Mouse (Mus musculus) layer of hippocampus, postnatal 25 days (tissue): Measurements from ENCODE around the gene Tprg. TPM values are rescaled to one million over a fixed set of nuclear protein-coding genes. Genes with fewer than 3 reads are reported as not detected.
A peak's percentile ranks its signal among the peaks of the same experiment; 100 is the strongest.

Source experiments
- DNase-seq, 2 experiments: peaks; one replicate each; pipeline ENCODE4 v3.0.0; 2022; ENCODE audit warnings: mixed read lengths in 2 of 2, low spot score in 1 of 2; ENCODE audit errors: extremely low spot score in 1 of 2
- total RNA-seq, 2 experiments: library from RNA; stranded (reverse); gene quantifications; 2 replicates each; pipeline ENCODE4 v1.2.3; 2021

Gene Tprg
- total RNA-seq, 2 experiments from 2014 or later, result not detected

DNA sequence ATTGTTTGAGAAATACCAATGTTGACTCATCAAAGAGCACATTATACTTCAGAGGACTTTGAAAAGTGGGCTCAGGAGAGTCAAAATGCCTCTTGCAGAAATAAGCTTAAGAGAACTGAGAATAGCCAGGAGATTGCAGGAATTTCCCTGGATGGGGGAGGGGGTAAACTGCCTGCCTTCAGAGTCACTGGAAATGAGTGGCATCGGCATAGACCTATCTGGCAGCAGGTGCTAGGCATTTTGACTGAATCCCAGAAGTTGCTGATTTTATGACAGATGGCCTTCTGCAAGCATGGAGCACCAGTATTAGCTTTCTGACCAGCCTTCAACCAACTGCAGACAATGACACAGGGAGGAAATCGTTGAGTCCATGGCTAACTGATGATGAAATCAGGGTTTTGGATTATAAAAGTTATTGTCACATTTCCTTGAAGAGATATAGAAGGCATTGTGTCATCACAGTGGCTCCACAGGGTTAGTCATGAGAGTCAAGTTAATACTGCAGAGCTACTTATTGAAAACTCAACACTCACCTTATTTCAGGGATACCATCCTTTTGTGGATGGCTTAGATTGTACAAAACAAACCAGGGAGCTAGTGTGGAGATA lies 39.1 kb downstream of the Tprg start:
- DNase-seq, result no peak

DNA sequence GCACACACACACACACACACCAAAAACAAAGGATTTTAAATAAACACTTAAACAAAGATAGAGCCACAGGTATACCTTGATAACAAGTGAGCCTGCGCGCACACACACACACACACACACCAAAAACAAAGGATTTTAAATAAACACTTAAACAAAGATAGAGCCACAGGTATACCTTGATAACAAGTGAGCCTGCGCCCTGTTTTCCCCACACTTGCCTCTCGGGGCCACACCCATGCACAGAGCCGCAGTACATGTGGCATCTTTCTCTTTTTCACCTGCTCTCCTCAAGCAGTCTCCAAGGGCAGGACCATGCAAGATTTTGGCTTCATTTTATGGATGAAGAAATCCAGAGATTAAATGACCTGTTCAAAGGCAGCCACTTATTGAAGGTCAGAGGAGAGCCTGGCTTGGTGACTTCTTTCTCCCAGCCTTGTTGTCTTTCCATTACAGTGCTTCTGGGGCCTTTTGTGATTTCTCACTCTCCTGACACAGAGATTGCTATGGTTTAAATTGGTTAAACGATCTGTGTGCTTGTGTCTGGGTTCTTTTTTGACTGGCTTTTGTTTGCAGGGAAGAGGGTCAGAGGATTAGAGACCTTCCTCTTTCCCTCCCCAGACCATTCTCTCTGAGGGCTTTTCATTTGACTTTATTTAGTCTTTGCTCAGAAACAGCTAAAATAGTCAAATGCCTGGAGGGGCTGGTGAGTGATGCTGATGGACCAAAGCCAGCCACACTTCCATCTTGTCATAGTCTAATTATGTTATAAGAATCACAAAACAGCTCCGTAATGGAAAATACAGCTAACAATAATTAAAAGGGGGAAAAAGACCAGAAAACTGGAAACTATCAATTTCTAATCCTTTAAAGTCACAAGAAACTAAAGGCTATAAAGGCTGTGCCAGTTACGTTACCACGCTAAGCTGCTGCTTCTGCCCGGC lies 46.9 kb downstream of the Tprg start:
- DNase-seq, result no peak

DNA sequence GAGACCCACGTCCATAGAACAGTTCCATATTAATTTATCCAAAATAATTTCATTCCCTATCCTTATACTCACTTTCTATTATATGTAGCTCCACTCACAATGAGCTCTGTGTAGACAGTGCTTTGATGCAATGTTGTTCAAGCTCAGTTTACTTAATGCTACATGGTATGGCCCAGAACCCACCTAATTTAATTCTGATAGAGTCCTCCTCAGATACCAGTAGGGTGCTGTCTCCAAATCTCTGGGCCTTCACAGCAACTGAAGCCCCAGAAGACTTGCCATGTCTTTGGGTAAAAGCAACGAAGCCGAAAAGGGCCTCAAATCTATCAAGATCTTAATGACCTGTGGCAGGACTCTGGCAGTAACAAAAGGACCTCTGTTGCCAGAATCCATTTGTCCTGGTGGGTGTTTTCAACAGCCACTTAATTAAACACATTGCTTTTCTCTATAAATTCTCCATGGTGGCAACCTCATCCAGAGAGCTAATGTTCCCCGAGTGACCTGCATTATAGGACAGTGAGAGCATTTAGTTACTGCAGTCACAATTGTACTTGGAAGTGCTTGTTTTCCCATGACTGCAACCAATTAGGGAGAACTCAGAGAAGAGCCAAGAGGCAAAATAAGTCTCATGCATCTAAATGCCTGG lies 48.6 kb downstream of the Tprg start:
- DNase-seq, result no peak

DNA sequence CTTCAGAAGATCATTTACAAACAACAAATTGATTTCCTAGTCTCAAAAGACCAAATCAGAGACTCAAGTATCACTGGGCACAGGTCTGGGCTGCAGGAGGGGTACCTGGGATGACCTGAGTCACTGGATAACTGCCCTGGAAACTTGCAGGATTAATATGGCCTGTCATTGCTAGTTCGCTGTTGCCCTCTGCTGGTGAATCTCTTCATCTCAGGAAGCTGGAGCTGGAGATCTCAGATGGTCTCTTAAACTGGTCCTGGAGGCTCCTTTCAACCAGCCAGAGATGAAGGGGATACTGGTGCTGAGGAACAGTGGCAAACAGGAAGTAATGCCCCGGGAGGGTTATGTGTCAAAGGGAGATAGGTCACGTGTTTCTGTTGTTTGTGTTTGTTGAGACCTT lies 63.0 kb downstream of the Tprg start:
- DNase-seq, result peak; percentile 58 to 85

DNA sequence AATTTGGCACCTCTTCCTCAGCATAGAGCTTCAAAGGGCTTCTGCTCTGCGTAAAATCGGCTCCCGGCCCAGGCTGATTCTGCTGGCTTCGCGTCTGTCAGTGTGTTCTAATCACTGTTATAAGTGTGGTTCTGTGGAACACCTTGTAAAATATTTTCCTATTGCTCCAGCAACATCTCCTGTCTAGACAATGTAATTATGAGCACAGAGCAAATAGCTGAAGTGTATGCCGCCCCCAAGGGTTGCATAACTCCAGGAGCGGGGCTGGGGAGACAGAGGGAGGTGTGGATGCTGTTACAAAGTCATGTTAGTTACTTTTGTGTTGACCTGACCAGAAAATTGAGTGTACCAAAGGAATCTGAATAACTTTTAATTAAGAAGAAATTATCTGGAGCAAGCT lies 81.2 kb downstream of the Tprg start:
- DNase-seq, result no peak

DNA sequence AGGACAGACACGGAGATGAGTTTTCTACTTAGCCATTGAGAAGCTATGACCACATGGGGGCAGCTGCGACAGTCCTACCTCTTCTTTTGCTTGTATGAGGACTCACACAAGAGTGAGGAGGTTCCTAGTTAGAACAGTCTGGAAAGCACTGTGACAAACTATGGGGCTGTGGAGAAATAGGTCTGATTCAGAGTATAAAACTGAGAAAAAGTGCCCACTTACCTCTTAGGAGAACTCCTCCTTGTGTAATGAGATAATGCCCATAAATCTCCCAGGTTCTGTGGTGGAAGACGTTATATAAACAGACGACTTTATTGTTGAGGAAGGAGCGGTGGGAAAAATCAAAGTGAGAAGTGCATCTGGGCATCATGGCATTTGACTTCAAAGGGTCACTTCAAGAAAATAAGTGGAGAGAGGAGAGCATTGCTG lies 83.4 kb downstream of the Tprg start:
- DNase-seq, result no peak

DNA sequence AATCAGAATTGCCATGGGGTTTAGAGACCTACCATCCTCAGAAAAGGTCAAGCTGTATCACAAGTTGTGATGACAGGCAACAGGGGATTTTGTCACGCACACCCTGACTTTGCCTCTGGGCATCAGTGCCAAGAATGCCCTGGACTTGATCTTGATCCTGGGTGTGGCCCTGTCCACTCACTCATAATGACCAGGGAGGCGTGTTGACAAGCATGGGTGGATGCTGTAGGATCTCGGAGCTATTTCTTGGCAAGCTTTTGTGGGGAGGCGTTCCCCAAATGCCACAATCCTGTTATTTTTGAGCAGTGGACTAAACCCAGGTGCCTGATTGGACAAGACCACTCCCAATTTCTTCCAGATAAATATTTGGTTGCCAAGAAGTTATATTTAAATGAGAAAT lies 87.5 kb downstream of the Tprg start:
- no peak for DNase-seq

DNA sequence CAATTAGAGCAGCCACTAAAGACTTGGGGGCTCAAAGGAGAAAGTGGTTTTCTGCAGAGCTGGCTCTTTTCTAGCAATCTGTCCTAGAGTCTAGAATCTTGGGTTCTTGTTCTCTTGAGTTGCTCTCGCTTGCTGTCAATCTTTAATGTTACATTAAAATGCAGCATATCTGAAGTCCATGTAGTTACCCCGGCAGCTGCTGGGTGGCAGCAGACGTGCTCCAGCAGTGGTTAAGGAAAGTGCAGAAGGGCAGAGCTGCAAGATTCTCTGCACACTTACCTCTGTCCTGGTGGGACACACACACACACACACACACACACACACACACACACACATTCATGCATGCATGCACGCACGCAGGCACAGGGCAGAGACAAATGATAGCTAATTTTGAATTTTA lies 88.2 kb downstream of the Tprg start:
- DNase-seq, result no peak

DNA sequence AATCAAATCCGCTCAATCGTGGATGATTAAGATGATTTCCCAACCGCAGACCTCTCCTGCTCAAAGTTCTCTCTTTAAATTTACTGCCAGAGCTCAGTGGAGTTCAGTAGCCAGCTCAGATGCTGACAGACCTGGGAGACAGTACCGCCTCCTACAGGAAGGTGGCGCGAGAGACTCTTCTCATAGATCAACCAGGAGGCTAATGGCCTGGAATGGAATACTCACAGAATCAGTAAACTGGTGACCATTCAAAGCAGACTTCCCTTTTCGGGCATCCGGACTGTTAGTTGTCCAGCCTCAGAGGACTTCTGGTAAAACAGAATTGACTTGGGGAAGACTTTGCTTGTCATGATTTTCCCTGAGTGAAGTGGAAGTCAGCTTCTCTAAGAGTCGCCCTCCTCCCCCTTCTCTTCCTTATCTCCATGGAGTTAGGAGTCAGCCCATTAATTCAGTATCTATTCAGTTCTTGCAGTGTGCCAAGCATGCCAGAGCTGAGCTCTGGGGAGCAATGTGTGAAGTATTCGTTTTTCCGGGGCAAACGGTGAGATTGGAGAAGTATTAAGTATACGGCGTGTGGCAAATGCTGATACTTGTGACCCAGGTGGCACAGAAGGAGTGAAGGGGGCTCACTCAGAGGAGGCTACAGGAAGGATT lies 90.2 kb downstream of the Tprg start:
- DNase-seq, result peak; percentile 68 to 87

DNA sequence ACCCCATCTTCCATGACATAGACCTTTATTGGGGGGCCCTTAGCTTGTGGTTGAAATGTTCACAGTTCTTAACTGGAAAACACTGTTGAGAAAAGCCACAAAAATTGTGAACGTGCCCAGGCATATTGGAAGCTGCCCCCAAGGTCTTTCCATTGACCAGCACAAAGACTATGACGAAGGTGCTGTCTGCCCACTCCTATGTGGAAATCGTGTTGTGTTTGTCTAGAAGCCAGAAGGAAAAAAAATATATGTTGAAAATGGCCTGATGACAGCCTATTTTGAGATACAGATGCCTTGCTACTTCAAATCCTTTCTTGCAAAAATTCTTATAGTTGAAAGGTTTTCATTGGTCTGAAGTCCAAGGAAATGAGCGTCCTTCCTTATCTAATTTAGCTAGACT lies 91.1 kb downstream of the Tprg start:
- DNase-seq, result no peak

DNA sequence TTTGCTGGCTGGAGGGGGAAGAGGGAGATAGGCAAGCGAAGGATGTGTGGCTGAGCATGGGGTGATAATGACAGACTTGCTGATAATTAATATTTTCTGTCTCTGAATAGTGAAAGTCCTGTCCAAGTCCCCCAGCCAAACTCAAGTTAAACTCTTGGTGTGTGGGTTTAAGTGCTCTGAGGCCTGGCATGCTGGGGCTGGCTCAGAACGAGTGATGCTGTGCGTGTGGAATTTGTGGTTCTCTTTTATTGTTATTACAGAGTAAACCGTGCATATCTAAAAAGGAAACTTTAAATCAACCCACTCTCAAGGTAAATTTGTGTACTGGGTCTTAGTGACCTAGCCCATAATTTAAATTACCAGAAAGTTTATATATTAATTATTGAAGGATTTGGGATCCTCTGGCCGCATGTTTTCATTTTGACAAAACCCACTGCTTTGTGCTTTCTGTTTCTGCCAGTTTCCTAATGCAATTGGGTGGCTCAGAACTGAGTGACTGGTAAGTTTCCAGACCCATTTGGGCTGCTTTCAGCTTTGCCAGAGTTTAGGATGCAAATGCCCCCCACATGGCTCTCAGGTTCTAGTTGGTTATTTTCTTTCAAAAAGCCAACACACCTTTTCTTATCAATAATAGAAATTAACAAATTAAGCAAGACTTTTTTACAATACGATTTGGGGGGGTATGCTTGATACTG lies 99.0 kb downstream of the Tprg start:
- DNase-seq, result no peak

DNA sequence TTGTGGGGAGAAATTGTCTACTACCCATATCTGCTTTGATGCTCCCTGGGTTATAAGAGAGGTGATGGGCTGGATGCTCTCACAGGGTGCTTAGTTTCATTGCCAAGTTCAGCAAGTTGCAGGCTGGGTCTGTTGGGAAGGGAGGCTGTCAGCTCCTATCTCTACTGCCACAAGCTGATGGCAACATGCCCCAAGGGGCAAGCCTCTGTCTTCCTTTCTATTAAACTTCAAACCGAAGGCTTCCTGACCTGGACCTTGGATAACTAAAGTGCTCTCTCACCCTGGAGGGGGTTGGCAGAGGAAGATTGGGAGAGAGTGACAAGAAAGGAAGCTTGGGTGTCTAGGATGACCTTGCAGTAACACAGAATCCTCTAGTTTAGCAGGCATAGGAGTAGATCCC lies 108.1 kb downstream of the Tprg start:
- no peak for DNase-seq

DNA sequence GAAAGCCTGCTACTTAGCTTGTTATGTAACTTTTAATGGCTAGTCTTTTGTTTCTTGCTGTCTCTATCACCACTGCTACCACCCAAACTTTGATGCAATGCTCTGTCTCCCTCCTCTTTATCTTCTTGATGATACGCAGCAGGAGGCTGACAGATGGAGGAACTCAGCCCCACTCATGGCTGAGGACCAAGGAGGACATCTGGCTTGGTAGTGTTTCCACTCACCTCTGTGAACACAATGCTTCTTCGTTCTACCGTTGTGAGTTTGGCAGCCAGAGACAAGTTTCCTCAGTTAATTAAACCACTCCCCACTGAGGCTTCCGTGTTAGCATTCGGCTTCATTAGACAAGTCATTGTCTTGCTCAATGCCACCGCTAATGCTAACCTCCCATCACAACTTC lies 117.5 kb downstream of the Tprg start:
- DNase-seq, result no peak

DNA sequence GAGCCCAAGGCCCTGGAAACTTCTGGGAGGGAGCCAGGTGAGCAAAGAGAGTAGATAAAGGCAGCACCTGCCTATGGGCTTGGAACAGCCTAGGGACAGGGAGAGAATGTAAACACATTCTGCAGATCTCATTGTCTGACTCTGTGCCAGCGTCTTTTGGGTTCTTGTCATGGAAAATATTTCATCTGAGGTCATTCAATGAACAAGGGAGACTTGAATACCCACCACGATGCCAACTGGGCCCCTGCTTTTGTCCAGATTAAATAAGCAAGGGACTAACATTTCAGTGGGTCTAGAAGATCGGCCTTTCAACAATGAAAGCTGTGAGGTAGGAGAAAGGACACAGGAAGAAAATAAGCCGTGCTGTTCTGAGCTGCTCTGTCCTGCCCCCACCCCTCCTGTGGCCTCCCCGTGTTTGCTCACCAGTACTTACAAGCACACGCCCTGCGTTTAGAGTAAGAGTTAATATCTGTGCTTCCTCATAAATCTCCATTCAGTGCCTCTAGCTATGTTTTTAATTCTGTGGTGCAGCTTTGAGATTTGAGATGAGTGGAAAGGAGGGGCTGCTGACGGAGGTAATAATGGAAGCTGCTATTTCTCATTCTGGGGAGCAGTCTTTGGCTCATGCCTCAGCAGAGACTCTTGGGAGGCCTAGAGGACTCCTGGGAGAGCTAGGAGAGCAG lies 120.7 kb downstream of the Tprg start:
- DNase-seq, result no peak

DNA sequence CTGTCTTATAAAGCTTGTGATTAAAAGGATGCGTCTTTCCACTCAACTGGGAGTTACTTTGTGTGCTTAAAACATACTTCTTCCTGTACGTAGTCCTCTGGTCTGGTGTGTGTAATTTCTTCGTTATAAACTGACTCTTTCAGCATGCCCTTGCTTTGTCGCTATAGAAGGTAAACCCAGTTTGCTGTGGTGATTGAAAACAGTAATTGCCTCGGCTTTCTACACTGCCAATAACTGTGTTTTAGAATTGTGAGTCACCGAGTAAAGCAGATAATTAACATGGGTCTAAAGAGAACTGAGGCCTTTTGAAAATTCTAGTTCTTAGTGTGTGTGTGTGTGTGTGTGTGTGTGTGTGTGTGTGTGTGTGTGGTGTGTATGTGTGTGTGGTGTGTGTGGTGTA lies 121.4 kb downstream of the Tprg start:
- DNase-seq, result no peak

DNA sequence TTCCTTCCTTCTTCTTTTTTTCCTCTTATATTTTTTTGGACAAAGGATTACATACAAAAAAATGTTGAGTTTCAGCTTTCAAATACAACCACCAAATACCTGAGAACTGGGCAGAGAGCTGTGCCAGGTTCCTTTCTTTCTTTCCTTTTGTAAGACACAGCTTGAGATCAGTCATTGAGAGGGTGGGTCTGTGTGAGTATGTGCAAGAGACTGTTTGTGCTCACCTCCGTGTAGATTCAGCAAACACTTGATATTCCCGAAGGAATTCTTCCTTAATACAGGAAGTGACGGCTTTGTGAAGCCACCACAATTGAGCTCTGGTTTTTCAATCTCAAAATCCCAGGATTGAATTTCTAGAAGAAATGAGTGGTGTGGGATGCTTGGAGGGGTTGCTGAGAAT lies 124.7 kb downstream of the Tprg start:
- DNase-seq, result no peak

DNA sequence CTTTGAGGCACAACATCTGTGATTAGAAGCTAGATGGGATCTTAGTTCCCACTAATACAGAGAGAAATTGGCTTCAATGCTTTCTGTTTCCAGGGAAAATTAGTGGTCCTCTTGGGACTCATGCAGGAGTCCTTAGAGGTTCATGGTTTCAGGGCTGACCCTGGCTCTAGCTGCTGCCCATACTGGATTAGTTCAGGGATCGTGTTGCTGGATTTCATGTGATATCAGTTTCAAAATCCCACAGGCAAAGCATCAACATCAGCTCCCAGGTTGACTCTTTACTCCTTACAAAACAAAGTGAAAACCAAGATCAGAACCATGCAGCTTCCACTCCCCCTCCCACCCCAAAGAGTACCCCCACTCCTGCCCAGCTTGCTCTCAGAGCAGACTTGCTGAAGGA lies 127.3 kb downstream of the Tprg start:
- no peak for DNase-seq

DNA sequence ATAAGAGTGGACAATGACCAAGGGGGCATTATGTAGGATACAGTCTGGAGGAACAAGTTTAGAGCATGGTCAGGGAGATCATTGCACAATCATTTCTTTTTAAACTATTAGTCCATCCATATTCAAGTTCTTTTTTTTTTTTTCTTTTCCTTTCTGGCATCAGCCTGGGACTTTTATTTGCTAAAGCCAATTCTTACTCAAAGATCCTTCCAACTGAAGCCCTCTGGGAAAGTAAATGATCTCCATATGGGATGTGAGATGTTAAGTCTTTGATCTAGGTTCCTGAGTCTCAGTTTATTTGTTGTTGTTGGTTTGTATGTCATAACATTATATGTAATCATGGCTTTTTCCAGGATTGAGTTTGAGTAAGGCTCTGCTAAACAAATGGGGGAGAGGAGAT lies 128.6 kb downstream of the Tprg start:
- no peak for DNase-seq

DNA sequence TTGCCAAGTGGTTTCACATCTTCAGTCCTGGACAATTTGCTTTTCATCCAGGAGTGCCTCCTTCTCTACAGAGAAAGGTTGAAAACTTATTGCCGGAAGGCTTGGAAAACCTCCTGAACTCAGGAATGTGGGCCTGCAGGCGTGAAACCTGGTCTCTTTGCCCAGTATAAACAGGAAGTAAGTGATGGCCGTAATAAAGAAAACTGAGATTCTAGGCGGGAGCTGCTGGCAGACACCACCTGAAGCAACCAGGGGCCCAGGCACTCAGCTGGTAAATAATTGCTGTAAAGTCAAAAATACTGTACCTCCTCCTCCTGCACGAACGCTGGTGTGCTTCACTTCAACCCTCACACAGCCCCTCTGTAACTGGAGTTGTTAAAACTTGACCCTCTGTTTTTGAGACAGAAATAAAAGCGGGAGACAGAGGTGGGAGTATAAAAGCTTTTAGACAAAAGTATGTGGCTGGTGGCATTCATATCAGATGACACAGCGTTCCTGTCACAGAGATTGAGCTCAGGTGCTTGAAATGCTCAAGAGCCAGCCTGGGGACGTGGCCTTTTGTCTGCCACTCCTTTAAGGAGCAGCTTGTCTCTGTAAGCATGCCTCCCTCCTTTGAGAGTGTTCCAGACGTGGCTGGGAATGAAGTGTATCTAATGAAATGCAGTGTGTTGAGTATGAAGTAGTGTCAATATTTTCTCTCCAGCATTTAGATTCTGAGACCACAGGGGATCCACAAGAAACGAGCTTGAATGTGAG lies 131.4 kb downstream of the Tprg start:
- DNase-seq, result no peak
